Mouse (Mus musculus): ENCODE results near the gene Ptprk.

DNA sequence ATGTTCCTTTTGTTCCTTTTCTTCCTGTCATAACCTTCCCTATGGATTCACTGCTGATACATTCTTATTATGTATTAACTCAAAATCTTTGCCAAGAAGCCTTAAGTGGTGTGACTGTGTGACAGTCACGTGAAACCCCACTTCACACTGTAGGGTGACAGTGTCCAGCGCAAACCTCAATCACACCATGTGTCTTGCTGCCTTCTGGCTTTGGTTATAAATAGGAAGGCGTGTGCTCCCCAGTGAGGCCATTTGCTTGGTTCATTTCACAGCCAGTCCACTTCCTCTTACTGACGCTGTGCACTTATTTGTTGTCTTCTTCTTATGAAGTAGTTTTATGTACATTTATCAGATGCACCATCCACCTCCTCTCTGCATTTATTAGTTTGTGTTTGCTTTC lies 53.8 kb downstream of the Ptprk start:
- TF ChIP-seq POLR2A (IDR thresholded peaks at IDR 0.05; ENCODE audit: insufficient read length, low read depth) (no peak), CEBPB (IDR thresholded peaks at IDR 0.05; ENCODE audit: insufficient read depth, poor library complexity, severe bottlenecking) (no peak), POLR2AphosphoS2 (IDR thresholded peaks at IDR 0.05; ENCODE audit: insufficient read length, low read depth) (no peak), E2F4 (IDR thresholded peaks at IDR 0.05; ENCODE audit: insufficient read depth) (no peak), MYOD1 (IDR thresholded peaks at IDR 0.05; ENCODE audit: control insufficient read depth in 1 of 3, insufficient read length in 2 of 3, low read depth in 2 of 3) (peak in 1 of 3 experiments; percentile 48), USF1 (IDR thresholded peaks at IDR 0.05; ENCODE audit: low read depth) (no peak)

Data from myocyte (in vitro differentiated cells).